Mouse (Mus musculus) frontal cortex, postnatal 36 days (tissue): ENCODE results near the gene Ccdc62.

Experiments
- DNase-seq, 2 experiments: peaks; one replicate each; pipeline ENCODE4 v3.0.0; 2022; ENCODE audit warnings: low spot score in 2 of 2

The Ccdc62 gene

GRCm38 (mm10) chr5:123930508-123930989, at the start of gene Ccdc62:
Ccdc62 (plus strand) TSS chr5:123930679.
- peak; percentile 84 to 92 for DNase-seq

- DNase-seq, result no peak
These were observed 49.7 kb upstream of the Ccdc62 start for GRCm38 (mm10) chr5:123880778-123881177.

- peak in 1 of 2 experiments; percentile 32 for DNase-seq
These were observed 46.6 kb upstream of the Ccdc62 start for GRCm38 (mm10) chr5:123883891-123884290.

- DNase-seq, result no peak
These were observed 46.1 kb upstream of the Ccdc62 start for GRCm38 (mm10) chr5:123884332-123884731.

GRCm38 (mm10) chr5:123886365-123886764, 44.1 kb upstream of the Ccdc62 start:
- no peak for DNase-seq

GRCm38 (mm10) chr5:123890312-123890711, 40.2 kb upstream of the Ccdc62 start:
- no peak for DNase-seq

- no peak for DNase-seq
These were observed 39.5 kb upstream of the Ccdc62 start for GRCm38 (mm10) chr5:123890987-123891386.

- DNase-seq, result peak; percentile 13 to 36
These were observed 38.8 kb upstream of the Ccdc62 start for GRCm38 (mm10) chr5:123891669-123892068.

GRCm38 (mm10) chr5:123893520-123893919, 37.0 kb upstream of the Ccdc62 start:
- no peak for DNase-seq

GRCm38 (mm10) chr5:123896395-123896794, 34.1 kb upstream of the Ccdc62 start:
- DNase-seq, result no peak

- DNase-seq, result no peak
These were observed 33.1 kb upstream of the Ccdc62 start for GRCm38 (mm10) chr5:123897352-123897751.

- DNase-seq, result no peak
These were observed 26.3 kb upstream of the Ccdc62 start for GRCm38 (mm10) chr5:123904059-123904672.

- no peak for DNase-seq
These were observed 24.1 kb upstream of the Ccdc62 start for GRCm38 (mm10) chr5:123906146-123906975.

- peak; percentile 97 to 99 for DNase-seq
These were observed 23.4 kb upstream of the Ccdc62 start, which contains the start of gene Denr for GRCm38 (mm10) chr5:123906976-123907630. Denr (plus strand) TSS chr5:123907175.

- DNase-seq, result no peak
These were observed 22.9 kb upstream of the Ccdc62 start for GRCm38 (mm10) chr5:123907631-123907977.

- no peak for DNase-seq
These were observed 15.6 kb upstream of the Ccdc62 start for GRCm38 (mm10) chr5:123914852-123915251.

GRCm38 (mm10) chr5:123922112-123922511, 8.4 kb upstream of the Ccdc62 start:
- DNase-seq, result no peak

- no peak for DNase-seq
These were observed 3.4 kb upstream of the Ccdc62 start, which contains the start of gene Gm43518 for GRCm38 (mm10) chr5:123927118-123927517. Gm43518 (plus strand) TSS chr5:123927418.

GRCm38 (mm10) chr5:123931131-123931530, 652 bp downstream of the Ccdc62 start:
- DNase-seq, result no peak

- no peak for DNase-seq
These were observed 2.4 kb downstream of the Ccdc62 start for GRCm38 (mm10) chr5:123932927-123933326.

- no peak for DNase-seq
These were observed 3.1 kb downstream of the Ccdc62 start for GRCm38 (mm10) chr5:123933556-123933955.

GRCm38 (mm10) chr5:123933957-123934591, 3.6 kb downstream of the Ccdc62 start:
- DNase-seq, result no peak
